Mouse (Mus musculus) kidney, adult 2 months (tissue): ENCODE results near the gene Arfgef3. TPM values are rescaled to one million over a fixed set of nuclear protein-coding genes. Genes with fewer than 3 reads are reported as not detected.

Experiments used
- DNase-seq: peaks from one replicate; pipeline ENCODE4 v3.0.0; 2021
- H3K27ac ChIP-seq: fragments of 200-500 bp; 2 replicates; pipeline ENCODE4 v1.5.1; 2012; ENCODE audit warnings: low read depth, low read length, control low read depth, inconsistent platforms; ENCODE audit not compliant: insufficient read depth
- H3K27me3 ChIP-seq: fragments of 200-500 bp; replicated peaks from 2 replicates; pipeline ENCODE4 v1.6.1; 2012; ENCODE audit warnings: mild to moderate bottlenecking, moderate library complexity, low read length, inconsistent platforms; ENCODE audit not compliant: control insufficient read depth, insufficient read depth
- H3K36me3 ChIP-seq: fragments of 200-500 bp; 2 replicates; pipeline ENCODE4 v1.6.1; 2012; ENCODE audit warnings: mild to moderate bottlenecking, moderate library complexity, low read length, inconsistent platforms; ENCODE audit not compliant: control insufficient read depth, insufficient read depth
- H3K4me1 ChIP-seq: fragments of 200-500 bp; 2 replicates; pipeline ENCODE4 v1.6.1; 2011; ENCODE audit warnings: low read length; ENCODE audit not compliant: control insufficient read depth, insufficient read depth
- H3K4me3 ChIP-seq: fragments of 200-500 bp; 2 replicates; pipeline ENCODE4 v1.5.1; 2011; ENCODE audit warnings: mild to moderate bottlenecking, low read depth, low read length, control low read depth; ENCODE audit not compliant: insufficient read depth
- CTCF ChIP-seq: fragments of 200-500 bp; conservative IDR thresholded peaks from 2 replicates; pipeline ENCODE4 v1.5.1; 2011; ENCODE audit warnings: low read depth, mild to moderate bottlenecking, control low read depth, low read length, moderate library complexity, mixed read lengths; ENCODE audit not compliant: insufficient read depth, insufficient read length
- POLR2A ChIP-seq: fragments of 200-500 bp; IDR thresholded peaks from one replicate; pipeline ENCODE4 v1.6.1; 2011; ENCODE audit warnings: low read depth, low read length, control low read depth
- WGBS: fragments of 180-500 bp; shearing (Covaris S2); methylation state at CpG from one replicate; pipeline ENCODE4 v1.1.7; 2018; 5-methylcytosine and 5-hydroxymethylcytosine counted together
- polyA plus RNA-seq: library from polyadenylated mRNA; depleted of rRNA; stranded (reverse); fragments of >200 nt; gene quantifications from 2 replicates; pipeline ENCODE4 v1.2.3, GENCODE M21; 2012

Arfgef3 gene
- polyA plus RNA-seq, 1 experiment: 1.1 TPM

- H3K4me1 ChIP-seq: no peaks in the 10 kb centered on the region
- H3K27ac ChIP-seq: no peak overlapping the region
- TF ChIP-seq CTCF (peak; percentile 71), POLR2A (no peak)
- no peaks in the 10 kb centered on the region for H3K36me3 ChIP-seq
- peak; percentile 45 for DNase-seq
- 47% methylated on average over 2 of the region's 2 CpGs for WGBS
- H3K4me3 ChIP-seq: no peak overlapping the region
- no peaks in the 10 kb centered on the region for H3K27me3 ChIP-seq
These were observed 16.5 kb upstream of the Arfgef3 start for GRCm38 (mm10) chr10:18760241-18760640.

- H3K36me3 ChIP-seq: no peaks in the 10 kb centered on the region
- 70% methylated on average over 4 of the region's 4 CpGs for WGBS
- no peak for DNase-seq
- H3K4me3 ChIP-seq: no peak overlapping the region
- no peak overlapping the region for H3K27ac ChIP-seq
- TF ChIP-seq POLR2A (no peak), CTCF (no peak)
- no peaks in the 10 kb centered on the region for H3K27me3 ChIP-seq
- H3K4me1 ChIP-seq: no peaks in the 10 kb centered on the region
These were observed 6.3 kb upstream of the Arfgef3 start for GRCm38 (mm10) chr10:18750057-18750456.

GRCm38 (mm10) chr10:18742086-18742485 lies 1.7 kb downstream of the Arfgef3 start:
- Histone ChIP-seq H3K4me3 (no peak overlapping the region), H3K27me3 (no peaks in the 10 kb centered on the region), H3K4me1 (no peaks in the 10 kb centered on the region), H3K36me3 (no peaks in the 10 kb centered on the region), H3K27ac (no peak overlapping the region)
- peak; percentile 11 for DNase-seq
- WGBS: 40% methylated on average over 6 of the region's 6 CpGs
- no peak for TF ChIP-seq CTCF
- TF ChIP-seq POLR2A: no peak

- Histone ChIP-seq H3K36me3 (no peaks in the 10 kb centered on the region), H3K4me3 (no peak overlapping the region)
- WGBS: 86% methylated on average over 8 of the region's 8 CpGs
These were observed 2.7 kb downstream of the Arfgef3 start for GRCm38 (mm10) chr10:18741024-18741423.

GRCm38 (mm10) chr10:18728548-18728947 lies 15.2 kb downstream of the Arfgef3 start:
- H3K4me3 ChIP-seq: no peak overlapping the region
- H3K4me1 ChIP-seq: no peaks in the 10 kb centered on the region
- 90% methylated on average over 1 of the region's 1 CpGs for WGBS
- H3K27ac ChIP-seq: no peak overlapping the region
- H3K27me3 ChIP-seq: no peaks in the 10 kb centered on the region
- no peak for DNase-seq
- TF ChIP-seq CTCF (no peak), POLR2A (no peak)
- H3K36me3 ChIP-seq: no peaks in the 10 kb centered on the region

More at GRCm38 (mm10) chr10:18741024-18741423, 2.7 kb downstream of the Arfgef3 start:
- TF ChIP-seq CTCF (no peak), POLR2A (no peak)
- Histone ChIP-seq H3K27ac (no peak overlapping the region), H3K4me1 (no peaks in the 10 kb centered on the region), H3K27me3 (no peaks in the 10 kb centered on the region)
- DNase-seq: no peak

- TF ChIP-seq CTCF (no peak), POLR2A (no peak)
- WGBS: 86% methylated on average over 4 of the region's 4 CpGs
These were observed 32.3 kb downstream of the Arfgef3 start for GRCm38 (mm10) chr10:18711436-18711835.

GRCm38 (mm10) chr10:18710949-18711348 lies 32.8 kb downstream of the Arfgef3 start:
- TF ChIP-seq POLR2A: no peak
- TF ChIP-seq CTCF: no peak
- no peak overlapping the region for H3K4me3 ChIP-seq
- no peak overlapping the region for H3K27ac ChIP-seq
- H3K27me3 ChIP-seq: no peaks in the 10 kb centered on the region
- 66% methylated on average over 6 of the region's 6 CpGs for WGBS
- no peak for DNase-seq
- H3K36me3 ChIP-seq: no peaks in the 10 kb centered on the region
- no peaks in the 10 kb centered on the region for H3K4me1 ChIP-seq

More at GRCm38 (mm10) chr10:18711436-18711835, 32.3 kb downstream of the Arfgef3 start:
- no peaks in the 10 kb centered on the region for H3K4me1 ChIP-seq
- no peak for DNase-seq
- H3K27me3 ChIP-seq: no peaks in the 10 kb centered on the region
- H3K36me3 ChIP-seq: no peaks in the 10 kb centered on the region
- no peak overlapping the region for H3K27ac ChIP-seq
- H3K4me3 ChIP-seq: no peak overlapping the region

GRCm38 (mm10) chr10:18709836-18710235 lies 33.9 kb downstream of the Arfgef3 start:
- Histone ChIP-seq H3K4me3 (no peak overlapping the region), H3K27ac (no peak overlapping the region), H3K36me3 (no peaks in the 10 kb centered on the region), H3K4me1 (no peaks in the 10 kb centered on the region), H3K27me3 (no peaks in the 10 kb centered on the region)
- TF ChIP-seq POLR2A (no peak), CTCF (no peak)
- WGBS: 89% methylated on average over 2 of the region's 2 CpGs
- no peak for DNase-seq
